Mouse (Mus musculus): ENCODE results near the gene Fam180a. TPM values are rescaled to one million over a fixed set of nuclear protein-coding genes. Genes with fewer than 3 reads are reported as not detected.

Fam180a gene
- total RNA-seq, 2 experiments from 2014 or later: not detected

- peak; percentile 88 for ATAC-seq (replicated peaks; ENCODE audit: low FRiP score, low TSS enrichment, poor library complexity, severe bottlenecking)
These were observed 4.8 kb downstream of the Fam180a start for GRCm38 (mm10) chr6:35321105-35321504.

DNA sequence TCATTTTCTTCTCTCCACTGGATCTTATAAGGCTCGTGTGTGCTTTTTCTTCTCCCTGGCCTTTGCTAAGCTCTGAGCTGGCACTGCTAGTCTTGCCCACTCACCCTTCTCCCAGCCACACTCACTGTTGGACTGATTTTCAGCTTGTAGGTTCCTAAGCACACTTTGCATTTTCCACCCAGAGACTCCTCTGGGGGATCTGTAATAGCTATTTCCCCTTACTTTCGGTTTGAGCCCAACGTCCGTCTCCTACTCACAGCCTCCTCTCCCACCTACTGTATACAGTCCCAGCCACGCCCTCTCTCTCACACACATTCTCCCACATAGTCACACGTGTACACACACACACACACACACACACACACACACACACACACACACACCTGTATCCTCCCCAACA is 6.1 kb downstream of the Fam180a start:
- ATAC-seq (replicated peaks; ENCODE audit: low FRiP score, low TSS enrichment, poor library complexity, severe bottlenecking): no peak

GRCm38 (mm10) chr6:35313520-35313919 is 12.4 kb downstream of the Fam180a start:
- no peak for ATAC-seq (replicated peaks; ENCODE audit: low FRiP score, low TSS enrichment, poor library complexity, severe bottlenecking)

DNA sequence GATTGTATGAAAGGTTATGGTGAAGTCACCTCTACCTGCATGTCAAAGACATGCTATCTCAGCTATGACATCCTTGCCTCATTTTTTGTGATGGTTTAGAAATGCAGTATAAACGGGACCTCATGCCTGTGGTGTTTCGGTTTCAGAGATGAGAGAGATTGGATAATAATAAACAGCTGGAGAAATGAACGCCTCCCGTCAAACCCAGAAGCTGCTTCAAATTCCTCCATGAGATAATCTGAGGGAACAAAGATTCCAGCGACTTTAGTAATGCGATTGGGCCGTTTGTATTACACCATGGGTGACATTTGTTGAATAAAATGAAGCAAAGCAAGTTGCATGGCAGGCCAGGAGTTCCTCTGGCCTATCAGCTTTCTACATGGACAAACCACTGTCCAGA is 16.5 kb downstream of the Fam180a start:
- ATAC-seq (replicated peaks; ENCODE audit: low FRiP score, low TSS enrichment, poor library complexity, severe bottlenecking): no peak

- no peak for ATAC-seq (replicated peaks; ENCODE audit: low FRiP score, low TSS enrichment, poor library complexity, severe bottlenecking)
These were observed 17.9 kb downstream of the Fam180a start, which contains the start of gene Slc13a4 for GRCm38 (mm10) chr6:35308037-35308436. TSS of gene Slc13a4 (minus strand) at chr6:35308131.

GRCm38 (mm10) chr6:35307136-35307535 is 18.8 kb downstream of the Fam180a start:
- no peak for ATAC-seq (replicated peaks; ENCODE audit: low FRiP score, low TSS enrichment, poor library complexity, severe bottlenecking)

DNA sequence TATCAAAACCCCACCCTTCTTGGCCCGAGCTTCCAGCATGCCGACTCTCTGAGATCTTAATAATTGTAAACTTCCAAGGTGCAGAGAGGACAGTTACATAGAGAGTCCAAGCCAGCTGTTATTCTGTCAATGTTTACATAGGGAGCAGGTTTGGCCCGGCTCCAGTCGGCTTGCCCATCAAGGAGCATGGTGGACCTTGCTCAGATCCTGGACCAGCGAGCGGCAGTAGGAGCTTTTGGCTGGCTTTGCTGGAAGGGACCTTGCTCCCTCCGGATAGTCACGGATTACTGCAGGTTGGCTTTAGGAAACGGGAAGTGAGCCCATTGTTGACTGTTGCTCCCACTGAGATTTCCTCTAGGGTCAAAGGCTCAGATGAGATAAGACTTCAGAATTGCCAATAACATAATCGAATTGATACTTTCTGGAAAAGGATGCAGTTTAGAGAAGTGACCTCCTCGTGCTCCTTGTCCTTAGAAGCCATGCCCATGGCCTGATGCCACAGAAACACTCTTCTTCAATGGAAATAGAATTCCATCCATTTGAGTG is 22.5 kb downstream of the Fam180a start:
- no peak for ATAC-seq (replicated peaks; ENCODE audit: low FRiP score, low TSS enrichment, poor library complexity, severe bottlenecking)

DNA sequence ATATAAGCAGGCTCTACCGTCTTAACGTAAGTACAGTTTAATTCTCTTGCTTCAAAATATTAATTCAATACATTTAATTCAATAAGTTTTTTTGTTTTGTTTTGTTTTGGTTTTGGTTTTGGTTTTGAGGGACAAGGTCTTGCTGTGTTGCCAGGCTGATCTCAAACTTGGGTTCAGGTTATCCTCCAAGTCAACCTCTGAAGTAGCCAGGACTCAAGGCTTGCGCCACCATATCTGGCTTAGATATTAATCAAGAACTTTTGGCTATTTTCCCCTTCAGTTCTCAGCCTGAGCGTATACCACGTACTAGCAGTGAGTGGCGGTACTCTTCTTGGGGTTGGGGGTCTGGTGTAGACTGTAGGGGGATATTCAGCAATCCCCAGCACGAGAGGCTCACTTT is 23.4 kb downstream of the Fam180a start:
- no peak for ATAC-seq (replicated peaks; ENCODE audit: low FRiP score, low TSS enrichment, poor library complexity, severe bottlenecking)

GRCm38 (mm10) chr6:35298323-35298722 is 27.6 kb downstream of the Fam180a start:
- ATAC-seq (replicated peaks; ENCODE audit: low FRiP score, low TSS enrichment, poor library complexity, severe bottlenecking): no peak

DNA sequence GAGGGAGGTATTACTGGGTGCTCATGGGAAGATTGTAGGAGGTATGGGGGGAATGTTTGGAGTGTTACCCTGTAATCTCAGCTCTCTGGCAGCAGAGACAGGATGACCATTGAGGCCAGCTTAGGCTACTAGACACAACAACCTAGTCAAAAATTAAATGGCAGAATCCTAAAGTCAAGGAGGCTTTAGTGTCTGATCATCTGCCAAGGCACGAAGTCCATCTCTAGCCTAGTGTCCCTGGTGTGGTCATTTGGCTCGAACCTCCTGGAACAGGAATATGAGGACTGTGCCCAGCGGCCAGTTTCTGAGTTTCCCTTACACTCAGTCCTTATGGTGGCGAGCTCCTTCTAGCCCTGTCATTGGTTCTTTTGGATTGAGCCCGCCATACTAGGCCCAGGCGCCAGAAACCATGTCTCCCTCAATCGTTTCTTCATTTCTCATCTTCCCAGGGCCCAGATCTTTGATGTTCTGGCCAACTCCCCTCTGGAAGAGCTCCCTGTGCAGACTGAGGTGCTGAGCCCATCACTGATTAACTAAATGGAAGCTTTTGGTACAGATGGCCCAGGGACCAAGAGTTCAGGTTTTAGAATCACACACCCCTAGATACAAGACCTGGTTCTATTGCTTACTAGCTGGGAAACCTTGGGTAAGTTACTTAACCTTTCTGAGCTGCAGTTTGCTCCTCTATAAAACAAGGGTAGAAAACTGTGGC is 28.3 kb downstream of the Fam180a start:
- no peak for ATAC-seq (replicated peaks; ENCODE audit: low FRiP score, low TSS enrichment, poor library complexity, severe bottlenecking)

- ATAC-seq (replicated peaks; ENCODE audit: low FRiP score, low TSS enrichment, poor library complexity, severe bottlenecking): no peak
These were observed 28.9 kb downstream of the Fam180a start for GRCm38 (mm10) chr6:35297001-35297400.

DNA sequence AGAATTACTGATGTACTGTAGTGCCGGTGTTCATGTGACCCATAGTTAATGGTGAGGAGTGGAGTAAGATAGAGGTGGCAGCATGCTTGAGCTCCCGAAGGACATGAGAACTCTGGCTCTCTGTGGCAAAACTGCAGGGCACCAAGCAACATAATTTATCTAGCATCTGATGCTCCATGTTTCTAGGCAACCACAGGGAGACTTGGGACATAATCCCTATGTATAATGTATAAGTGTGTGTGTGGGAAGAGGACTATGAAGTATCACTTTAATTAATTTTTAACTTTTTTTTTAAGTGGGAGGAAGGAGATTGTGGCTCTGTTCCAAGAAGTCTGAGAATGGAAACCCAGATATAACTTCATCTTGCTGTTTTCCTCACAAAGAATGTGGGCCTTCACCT is 31.0 kb downstream of the Fam180a start:
- no peak for ATAC-seq (replicated peaks; ENCODE audit: low FRiP score, low TSS enrichment, poor library complexity, severe bottlenecking)

- ATAC-seq (replicated peaks; ENCODE audit: low FRiP score, low TSS enrichment, poor library complexity, severe bottlenecking): no peak
These were observed 36.3 kb downstream of the Fam180a start for GRCm38 (mm10) chr6:35289676-35290075.

DNA sequence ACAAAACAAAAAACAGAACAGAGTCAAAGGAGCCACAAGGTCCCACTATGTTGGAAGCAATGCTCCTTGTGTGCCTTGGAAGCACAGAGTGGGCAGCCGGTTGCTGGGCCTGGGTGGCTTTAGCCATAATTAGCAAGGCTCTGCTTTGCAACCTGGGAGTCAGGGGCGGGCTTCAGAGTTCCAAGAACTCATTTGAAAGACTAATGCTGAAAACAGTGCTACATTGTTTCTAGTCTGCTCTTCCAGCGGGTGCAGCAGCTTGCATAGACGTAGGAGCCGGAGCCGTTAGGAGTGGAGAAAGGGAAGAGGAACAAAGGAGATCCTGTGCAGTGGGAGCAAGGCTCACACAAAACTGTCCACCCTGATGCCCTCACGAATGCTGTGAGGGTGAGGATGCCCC is 37.0 kb downstream of the Fam180a start:
- no peak for ATAC-seq (replicated peaks; ENCODE audit: low FRiP score, low TSS enrichment, poor library complexity, severe bottlenecking)

DNA sequence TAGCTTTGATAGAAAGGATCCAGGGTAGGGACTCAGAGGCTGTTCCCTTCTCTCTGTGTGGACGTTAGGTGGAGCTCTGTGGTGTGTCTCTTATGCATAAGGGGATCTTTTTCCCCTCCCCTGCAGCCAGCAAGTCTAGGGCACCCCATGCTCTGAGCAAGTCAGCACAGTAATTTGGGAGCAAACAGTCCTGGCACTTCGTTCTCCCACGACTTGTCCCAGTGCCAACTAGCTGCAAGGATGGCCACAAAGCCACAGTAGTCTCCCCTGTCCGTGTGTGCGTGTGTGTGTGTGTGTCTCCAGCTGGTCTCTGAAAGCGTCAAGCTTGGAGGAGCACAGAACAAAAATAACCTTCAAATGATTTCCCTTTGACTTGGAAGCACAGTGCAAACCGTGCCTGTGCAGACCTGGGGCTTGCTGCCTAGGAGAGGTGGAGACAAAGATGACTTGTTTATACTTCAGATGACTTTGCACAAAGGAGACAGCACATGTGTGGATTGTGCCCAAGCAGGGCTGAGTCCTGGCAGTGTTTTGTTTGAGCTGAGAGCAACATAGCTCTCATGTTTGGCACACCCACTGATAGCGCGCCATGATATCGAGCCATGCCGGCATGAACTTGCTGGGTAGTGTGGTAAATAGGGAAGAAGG is 37.7 kb downstream of the Fam180a start:
- peak; percentile 62; the same call in 1 of the 2 replicates for ATAC-seq (replicated peaks; ENCODE audit: low FRiP score, low TSS enrichment, poor library complexity, severe bottlenecking)

DNA sequence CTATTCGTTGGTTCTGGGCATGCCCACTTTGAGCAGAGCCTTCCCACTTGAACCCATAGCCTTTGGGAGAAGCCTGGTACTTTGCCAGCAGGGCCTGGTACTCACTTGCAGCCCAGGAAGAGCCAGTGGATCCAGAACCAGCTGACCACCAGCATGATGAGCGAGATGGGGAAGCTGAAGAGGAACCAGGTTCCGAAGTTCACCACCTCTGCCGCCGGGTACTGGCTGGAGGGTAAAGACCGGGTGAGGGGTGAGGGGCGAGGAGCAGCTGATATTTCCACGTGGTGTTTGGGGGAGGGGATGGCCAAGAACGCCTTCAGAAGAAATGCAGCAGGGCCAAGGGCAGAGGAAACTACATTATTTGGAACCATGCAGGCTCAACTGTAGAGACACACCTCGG is 46.6 kb downstream of the Fam180a start:
- no peak for ATAC-seq (replicated peaks; ENCODE audit: low FRiP score, low TSS enrichment, poor library complexity, severe bottlenecking)

DNA sequence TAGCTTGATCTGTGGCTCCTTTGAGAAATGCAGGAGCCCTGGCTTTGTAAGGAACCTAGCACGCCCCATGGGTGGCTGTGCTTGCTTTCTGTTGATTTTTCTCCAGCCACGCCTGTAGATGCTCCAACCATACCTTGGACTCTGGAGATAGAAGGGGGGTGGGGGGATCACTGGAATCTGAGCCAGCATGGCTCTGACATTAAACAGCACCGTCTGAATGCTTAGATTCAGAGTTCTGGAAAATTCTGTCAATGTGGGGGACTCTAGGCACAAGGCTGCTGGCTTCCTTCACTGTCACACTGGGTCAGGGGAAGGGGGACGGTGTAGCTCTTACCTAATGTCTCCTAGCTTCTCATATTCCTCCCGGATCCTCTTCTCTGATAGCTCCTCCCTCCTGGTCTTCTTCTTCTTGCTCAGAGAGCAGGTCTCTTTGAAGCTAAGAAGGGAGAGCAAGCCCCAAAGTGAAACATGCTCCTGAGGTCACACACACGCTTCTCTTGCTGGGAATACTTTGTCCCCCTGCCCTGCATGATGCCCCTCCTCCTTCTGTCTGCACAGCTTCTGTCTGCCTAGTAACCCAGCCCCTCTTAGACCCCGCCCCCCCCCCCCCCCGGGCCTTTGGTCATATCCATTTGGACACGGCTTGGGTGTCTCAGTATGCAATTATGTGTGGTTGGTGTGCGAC is 47.9 kb downstream of the Fam180a start:
- ATAC-seq (replicated peaks; ENCODE audit: low FRiP score, low TSS enrichment, poor library complexity, severe bottlenecking): no peak

DNA sequence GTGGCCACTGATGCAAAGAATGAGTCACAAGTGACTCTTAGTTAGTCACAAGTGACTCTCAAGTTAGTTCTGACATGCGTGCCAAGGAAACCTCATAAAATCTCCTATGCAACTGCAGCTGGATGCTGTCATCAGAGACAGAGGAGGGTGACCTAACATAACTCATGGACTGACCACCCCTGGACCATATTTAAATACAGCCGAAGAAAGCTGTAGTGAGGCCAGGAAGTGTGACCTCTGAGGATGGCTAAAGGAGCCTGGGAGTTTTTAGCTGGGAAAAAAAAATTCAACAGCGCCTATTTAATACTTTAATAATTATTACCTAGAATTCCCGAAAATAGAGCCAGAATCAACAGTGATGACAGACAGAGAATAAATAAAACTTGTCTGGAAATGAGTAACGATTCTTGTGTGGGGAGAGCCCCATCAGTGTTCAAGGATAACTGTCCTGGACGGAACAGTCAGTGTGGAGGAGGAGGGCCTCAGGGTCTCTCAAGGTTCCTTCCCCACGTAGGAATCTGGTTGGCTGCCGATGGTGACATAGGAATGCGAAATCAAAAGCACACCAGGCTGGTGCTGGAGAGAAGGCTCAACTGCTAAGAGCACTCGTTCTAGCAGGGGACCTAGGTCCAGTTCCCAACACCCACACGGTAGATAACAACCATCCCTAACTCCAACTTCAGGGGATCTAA is 52.4 kb downstream of the Fam180a start:
- ATAC-seq (replicated peaks; ENCODE audit: low FRiP score, low TSS enrichment, poor library complexity, severe bottlenecking): no peak

- no peak for ATAC-seq (replicated peaks; ENCODE audit: low FRiP score, low TSS enrichment, poor library complexity, severe bottlenecking)
These were observed 53.8 kb downstream of the Fam180a start for GRCm38 (mm10) chr6:35271868-35272765.
